Mouse (Mus musculus): ENCODE measurements around the gene Ptov1.

DNA sequence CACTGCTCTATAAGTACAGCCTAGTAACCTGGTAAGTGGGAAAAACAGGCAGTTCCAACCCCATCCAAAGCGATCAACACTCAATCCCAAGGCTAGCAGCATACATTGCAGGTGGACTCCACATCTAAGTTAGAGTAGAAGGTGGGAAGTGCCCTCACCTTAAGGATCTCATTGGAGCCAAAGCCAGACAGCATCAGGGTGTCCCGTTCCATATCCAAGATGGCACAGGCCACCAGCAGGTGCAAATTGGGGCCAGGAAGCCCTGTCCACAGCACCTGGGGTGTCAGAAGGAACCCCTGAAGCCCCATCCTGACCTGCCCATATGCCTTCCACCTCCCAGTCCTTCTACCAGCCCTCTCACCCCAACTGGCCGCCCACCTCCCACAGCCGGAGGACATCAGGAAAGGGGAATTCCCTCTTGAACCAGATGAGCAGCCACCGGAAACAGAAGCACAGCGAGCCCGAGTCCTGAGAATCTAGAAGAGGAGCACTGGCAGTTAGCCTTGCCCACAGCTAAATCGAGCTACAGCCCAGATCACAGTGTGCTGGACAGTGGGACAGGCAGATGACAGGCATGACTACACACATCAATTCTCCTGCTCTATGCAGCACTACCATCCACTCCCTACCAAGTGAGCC, 27.6 kb downstream of the Ptov1 start:
- no peak for TF ChIP-seq CTCF (IDR thresholded peaks at IDR 0.05; ENCODE audit: low read depth)
- no peak for TF ChIP-seq EP300 (IDR thresholded peaks at IDR 0.05; ENCODE audit: low read depth)
